Mouse (Mus musculus) liver (tissue): ENCODE measurements around the gene Xlr4c.
"Not testable (repeated sequence)": the region's sequence is repeated elsewhere in the genome, so short reads cannot be mapped to it uniquely, and the experiment has no call there.

Experiments used
- DNase-seq: peaks from one replicate; pipeline ENCODE4 v3.0.0-alpha.2; 2020; ENCODE audit warnings: mixed read lengths

Xlr4c gene

GRCm38 (mm10) chrX:73242821-73243325, at the start of gene Xlr4c:
TSS of gene Xlr4c (minus strand) at chrX:73243130.
- not testable (repeated sequence) for DNase-seq

GRCm38 (mm10) chrX:73265270-73265669, 22.3 kb upstream of the Xlr4c start, which contains the start of gene Xlr3c:
TSS of gene Xlr3c (minus strand) at chrX:73265390.
- not testable (repeated sequence) for DNase-seq

GRCm38 (mm10) chrX:73262428-73262827, 19.5 kb upstream of the Xlr4c start:
- DNase-seq: not testable (repeated sequence)

- no peak for DNase-seq
Measured at GRCm38 (mm10) chrX:73229288-73229687, 13.6 kb downstream of the Xlr4c start.

GRCm38 (mm10) chrX:73228606-73229214, 14.2 kb downstream of the Xlr4c start:
- peak; percentile 35 for DNase-seq

- peak; percentile 71 for DNase-seq
Measured at GRCm38 (mm10) chrX:73227914-73228605, 14.9 kb downstream of the Xlr4c start, which contains the start of gene F8a. TSS of gene F8a (plus strand) at chrX:73228291.

- no peak for DNase-seq
Measured at GRCm38 (mm10) chrX:73225365-73225764, 17.6 kb downstream of the Xlr4c start.

GRCm38 (mm10) chrX:73213819-73214564, 28.9 kb downstream of the Xlr4c start, which contains the start of gene Xlr4b:
TSS of gene Xlr4b (plus strand) at chrX:73214333.
- not testable (repeated sequence) for DNase-seq

GRCm38 (mm10) chrX:73191934-73192333, 51.0 kb downstream of the Xlr4c start, which contains the start of gene Xlr3b:
TSS of gene Xlr3b (plus strand) at chrX:73192207.
- not testable (repeated sequence) for DNase-seq
